In the genomic region with DNA sequence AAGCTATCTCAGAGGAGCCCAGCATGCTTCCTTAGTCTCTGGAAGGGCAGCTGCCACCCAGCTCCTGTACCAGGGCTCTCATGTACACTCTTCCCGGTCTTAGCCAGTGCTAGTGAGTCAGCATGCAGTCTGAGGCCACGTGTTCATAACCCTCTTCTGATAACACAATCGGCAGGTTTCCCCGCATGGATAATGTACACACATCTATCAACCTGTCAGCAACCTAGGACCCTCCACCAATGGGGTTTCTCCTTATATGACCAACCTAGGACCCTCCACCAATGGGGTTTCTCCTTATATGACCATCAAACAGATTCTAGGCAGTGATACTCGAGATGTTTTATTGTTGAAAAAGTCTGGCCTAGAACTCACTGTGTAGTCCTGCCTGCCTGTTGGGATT, we compare ENCODE assay signal across 20 mouse cellular contexts. TPM values are rescaled to one million over a fixed set of nuclear protein-coding genes. Genes with fewer than 3 reads are reported as not detected.
DNase-seq lines count a peak whose midpoint lies in the region; ATAC-seq lines count a peak whose summit lies in the region.
"Had no signal": no experiment of that assay in that cellular context is flagged by ENCODE, and none has a peak within 500 bp of the region (broad histone marks: within the 10 kb centered on the region; RNA-seq: fewer than 3 reads in every experiment).

No protein-coding gene starts in this region.

- H3K4me3 ChIP-seq in hindbrain, embryonic 13.5 days: no peak overlapping the region
- H3K4me3 ChIP-seq in hindbrain, embryonic 16.5 days (ENCODE audit: low read length): no peak overlapping the region
- no peak overlapping the region for H3K4me3 ChIP-seq in liver, embryonic 11.5 days (ENCODE audit: low read depth, low read length)
- H3K4me3 ChIP-seq in forebrain, embryonic 11.5 days (ENCODE audit: low read depth, low read length): no peak overlapping the region
- H3K4me3 ChIP-seq: forebrain, embryonic 10.5 days; limb, embryonic 15.5 days; megakaryocyte, embryonic 14.5 days; neural tube, embryonic 15.5 days had no signal

- peak; percentile 42; the same call in 1 of the 2 replicates for ATAC-seq in hindbrain, embryonic 13.5 days (ENCODE audit: low FRiP score)
- no peak; the same call in 1 of the 2 replicates for ATAC-seq in hindbrain, embryonic 16.5 days
- ATAC-seq in liver, embryonic 11.5 days (replicated peaks; ENCODE audit: low FRiP score): peak; percentile 69
- ATAC-seq in megakaryocyte-erythroid progenitor cell, adult 5-6 weeks (replicated peaks; ENCODE audit: low FRiP score, low TSS enrichment, poor library complexity, severe bottlenecking): 0 out of 2 replicates have a peak, but pooled peaks have one; percentile 9
- ATAC-seq in forebrain, embryonic 11.5 days (replicated peaks; ENCODE audit: low FRiP score): no peak
- ATAC-seq: Patski had no signal

- WGBS in hindbrain, embryonic 13.5 days: 66% methylated on average over 5 of the region's 5 CpGs
- 63% methylated on average over 5 of the region's 5 CpGs for WGBS in hindbrain, embryonic 16.5 days
- 41% methylated on average over 5 of the region's 5 CpGs for whole genome bisulfite sequencing in liver, embryonic 11.5 days
- 83% methylated on average over 5 of the region's 5 CpGs for WGBS in forebrain, embryonic 11.5 days

- no peak overlapping the region for H3K9ac ChIP-seq in hindbrain, embryonic 13.5 days
- no peak overlapping the region for H3K9ac ChIP-seq in hindbrain, embryonic 16.5 days (ENCODE audit: low read depth, low read length)
- no peak overlapping the region for H3K9ac ChIP-seq in liver, embryonic 11.5 days (ENCODE audit: low read depth, low read length)
- no peak overlapping the region for H3K9ac ChIP-seq in forebrain, embryonic 11.5 days (ENCODE audit: low read length)
- H3K9ac ChIP-seq: limb, embryonic 15.5 days; neural tube, embryonic 15.5 days had no signal

- intact Hi-C loops in left cerebral cortex, postnatal 36 days (cut with DNase I): no loop called here

- H3K9me3 ChIP-seq in hindbrain, embryonic 13.5 days: peaks cover 8% of the 10 kb centered on the region
- peaks cover 7% of the 10 kb centered on the region for H3K9me3 ChIP-seq in hindbrain, embryonic 16.5 days (ENCODE audit: control insufficient read depth, low read length)
- no peaks in the 10 kb centered on the region; the same call in 1 of the 2 replicates for H3K9me3 ChIP-seq in liver, embryonic 11.5 days (ENCODE audit: control insufficient read depth, low read length)
- peaks cover 3% of the 10 kb centered on the region; the same call in 1 of the 2 replicates for H3K9me3 ChIP-seq in forebrain, embryonic 11.5 days (ENCODE audit: control insufficient read depth, low read length)
- H3K9me3 ChIP-seq: limb, embryonic 15.5 days; neural tube, embryonic 15.5 days had no signal

- H3K4me2 ChIP-seq in hindbrain, embryonic 13.5 days: no peak overlapping the region
- H3K4me2 ChIP-seq in hindbrain, embryonic 16.5 days (ENCODE audit: low read length): no peak overlapping the region
- no peak overlapping the region for H3K4me2 ChIP-seq in liver, embryonic 11.5 days
- no peak overlapping the region for H3K4me2 ChIP-seq in forebrain, embryonic 11.5 days (ENCODE audit: low read depth, low read length, severe bottlenecking)
- H3K4me2 ChIP-seq: heart, embryonic 11.5 days; limb, embryonic 15.5 days; neural tube, embryonic 15.5 days had no signal

- peak; percentile 63 for DNase-seq in MEL-GATA-1-ER (ENCODE audit: extremely low read depth, low read depth)
- DNase-seq in liver, embryonic 11.5 days (ENCODE audit: low spot score): no peak
- DNase-seq in forebrain, embryonic 11.5 days (ENCODE audit: low spot score): no peak
- no peak for DNase-seq in gastrocnemius, postnatal 10 days
- no peak for DNase-seq in left cerebral cortex, postnatal 36 days (ENCODE audit: low spot score in 2 of 2)
- DNase-seq: adrenal gland, postnatal 36 days; cerebellum, adult 8-10 months; gastrocnemius, postnatal 14 days; kidney, adult 11 months; kidney, postnatal 25 days; lung, postnatal 10 days had no signal

- no peak overlapping the region for H3K27ac ChIP-seq in hindbrain, embryonic 13.5 days
- H3K27ac ChIP-seq in hindbrain, embryonic 16.5 days (ENCODE audit: low read depth, low read length): no peak overlapping the region
- no peak overlapping the region for H3K27ac ChIP-seq in liver, embryonic 11.5 days (ENCODE audit: low read depth, low read length)
- no peak overlapping the region for H3K27ac ChIP-seq in forebrain, embryonic 11.5 days (ENCODE audit: low read depth, low read length)
- H3K27ac ChIP-seq: forebrain, embryonic 10.5 days; limb, embryonic 15.5 days; neural tube, embryonic 15.5 days had no signal

- no peaks in the 10 kb centered on the region for H3K4me1 ChIP-seq in hindbrain, embryonic 13.5 days (replicated peaks)
- H3K4me1 ChIP-seq in hindbrain, embryonic 16.5 days (ENCODE audit: control insufficient read depth, insufficient read depth, low read depth, low read length): no peaks in the 10 kb centered on the region
- peaks cover 10% of the 10 kb centered on the region; the same call in 1 of the 2 replicates for H3K4me1 ChIP-seq in liver, embryonic 11.5 days (replicated peaks; ENCODE audit: control insufficient read depth, insufficient read depth, low read length)
- no peaks in the 10 kb centered on the region for H3K4me1 ChIP-seq in forebrain, embryonic 11.5 days (replicated peaks; ENCODE audit: control insufficient read depth, insufficient read depth, low read length)
- H3K4me1 ChIP-seq: forebrain, embryonic 10.5 days; limb, embryonic 15.5 days; neural tube, embryonic 15.5 days had no signal

- peaks cover 5% of the 10 kb centered on the region; the same call in 1 of the 2 replicates for H3K36me3 ChIP-seq in hindbrain, embryonic 13.5 days
- no peaks in the 10 kb centered on the region for H3K36me3 ChIP-seq in hindbrain, embryonic 16.5 days (ENCODE audit: control insufficient read depth, insufficient read depth, low read length)
- H3K36me3 ChIP-seq in liver, embryonic 11.5 days (ENCODE audit: control insufficient read depth, insufficient read depth, low read length): no peaks in the 10 kb centered on the region
- H3K36me3 ChIP-seq in forebrain, embryonic 11.5 days (ENCODE audit: control insufficient read depth, insufficient read depth, low read length): no peaks in the 10 kb centered on the region
- H3K36me3 ChIP-seq: neural tube, embryonic 15.5 days had no signal

- H3K27me3 ChIP-seq in hindbrain, embryonic 13.5 days: no peaks in the 10 kb centered on the region
- H3K27me3 ChIP-seq in hindbrain, embryonic 16.5 days (replicated peaks; ENCODE audit: control insufficient read depth, insufficient read depth, low read length): no peaks in the 10 kb centered on the region
- H3K27me3 ChIP-seq in liver, embryonic 11.5 days (replicated peaks; ENCODE audit: control insufficient read depth, insufficient read depth, low read length): no peaks in the 10 kb centered on the region
- no peaks in the 10 kb centered on the region for H3K27me3 ChIP-seq in forebrain, embryonic 11.5 days (ENCODE audit: control insufficient read depth, insufficient read depth, low read length)
- H3K27me3 ChIP-seq: limb, embryonic 15.5 days; neural tube, embryonic 15.5 days; Patski had no signal

RNA-seq across cellular contexts. Expression of a gene that starts 7.9 kb away (rescaled TPM):
- polyA plus RNA-seq in hindbrain, embryonic 13.5 days (2015; fragmentation: Nextera tagmentation; extraction: Ambion mirVana): 32.6 and 33.3 TPM in 2 replicates
- 85.8 and 111 TPM in 2 replicates for polyA plus RNA-seq in hindbrain, embryonic 16.5 days (2015; fragmentation: Nextera tagmentation; extraction: Ambion mirVana)
- 5.0 and 7.7 TPM in 2 replicates for polyA plus RNA-seq in liver, embryonic 11.5 days (2014; fragmentation: Nextera tagmentation; extraction: Ambion mirVana)
- 9.2 and 19.0 TPM in 2 replicates for total RNA-seq in megakaryocyte-erythroid progenitor cell, adult 5-6 weeks (2014; fragmentation: Nextera tagmentation)
- total RNA-seq in megakaryocyte-erythroid progenitor cell, adult 5-6 weeks (2017): 0.33 and 2.3 TPM in 2 replicates
- 7.7 and 10.5 TPM in 2 replicates for polyA plus RNA-seq in forebrain, embryonic 11.5 days (2014; fragmentation: Nextera tagmentation; extraction: Ambion mirVana)
- 1 to 10 TPM; 1.9 to 3.0 TPM for total RNA-seq in gastrocnemius, postnatal 10 days (2021)
- total RNA-seq in left cerebral cortex, postnatal 36 days (2021): 100 to 1,000 TPM; 102 to 115 TPM

RNA-seq across cellular contexts. Expression of a gene that starts 34.6 kb away (rescaled TPM):
- polyA plus RNA-seq in hindbrain, embryonic 13.5 days (2015; fragmentation: Nextera tagmentation; extraction: Ambion mirVana): 9.0 and 9.4 TPM in 2 replicates
- 6.1 and 7.1 TPM in 2 replicates for polyA plus RNA-seq in hindbrain, embryonic 16.5 days (2015; fragmentation: Nextera tagmentation; extraction: Ambion mirVana)
- polyA plus RNA-seq in liver, embryonic 11.5 days (2014; fragmentation: Nextera tagmentation; extraction: Ambion mirVana): 7.0 and 8.3 TPM in 2 replicates
- 1.6 and 2.1 TPM in 2 replicates for total RNA-seq in megakaryocyte-erythroid progenitor cell, adult 5-6 weeks (2014; fragmentation: Nextera tagmentation)
- total RNA-seq in megakaryocyte-erythroid progenitor cell, adult 5-6 weeks (2017): 1.5 and 1.9 TPM in 2 replicates
- polyA plus RNA-seq in forebrain, embryonic 11.5 days (2014; fragmentation: Nextera tagmentation; extraction: Ambion mirVana): 10.7 and 11.3 TPM in 2 replicates
- 1 to 10 TPM; 1.7 to 2.1 TPM for total RNA-seq in gastrocnemius, postnatal 10 days (2021)
- total RNA-seq in left cerebral cortex, postnatal 36 days (2021): 1 to 10 TPM; 5.3 to 5.4 TPM

RNA-seq across cellular contexts. Expression of a gene that starts 59.5 kb away (rescaled TPM):
- 1.8 and 1.9 TPM in 2 replicates for polyA plus RNA-seq in hindbrain, embryonic 13.5 days (2015; fragmentation: Nextera tagmentation; extraction: Ambion mirVana)
- 1.7 and 1.9 TPM in 2 replicates for polyA plus RNA-seq in hindbrain, embryonic 16.5 days (2015; fragmentation: Nextera tagmentation; extraction: Ambion mirVana)
- 0.18 and 0.45 TPM in 2 replicates for polyA plus RNA-seq in liver, embryonic 11.5 days (2014; fragmentation: Nextera tagmentation; extraction: Ambion mirVana)
- 0.39 and 0.59 TPM in 2 replicates for total RNA-seq in megakaryocyte-erythroid progenitor cell, adult 5-6 weeks (2014; fragmentation: Nextera tagmentation)
- 0.23 TPM in 1 of 2 replicates, not detected in the other for total RNA-seq in megakaryocyte-erythroid progenitor cell, adult 5-6 weeks (2017)
- polyA plus RNA-seq in forebrain, embryonic 11.5 days (2014; fragmentation: Nextera tagmentation; extraction: Ambion mirVana): 1.6 and 1.9 TPM in 2 replicates
- total RNA-seq in gastrocnemius, postnatal 10 days (2021): under 1 TPM; 0.11 to 0.19 TPM
- 1 to 10 TPM; 1.7 to 2.0 TPM for total RNA-seq in left cerebral cortex, postnatal 36 days (2021)
- total RNA-seq: adrenal gland, postnatal 36 days had no signal

Comparison
In these comparisons a context has a peak if more than half of its experiments do, and no peak if none do; other contexts are left out.
1. ATAC-seq: peak in hindbrain, embryonic 13.5 days (single experiment), liver, embryonic 11.5 days (single experiment) and megakaryocyte-erythroid progenitor cell, adult 5-6 weeks (single experiment); none in hindbrain, embryonic 16.5 days (single experiment) and forebrain, embryonic 11.5 days (single experiment).